Mouse (Mus musculus) erythroblast, embryonic 14.5 days (primary cell): ENCODE measurements around the gene Map4k2.

ENCODE experiments used
- GATA1 ChIP-seq: IDR thresholded peaks from 2 replicates; pipeline ENCODE4 v1.6.1; 2012; ENCODE audit warnings: low read length, inconsistent platforms, mixed read lengths
- TAL1 ChIP-seq: IDR thresholded peaks from 3 replicates; pipeline ENCODE4 v1.6.1; 2012; ENCODE audit warnings: low read length, inconsistent platforms, mixed read lengths

DNA sequence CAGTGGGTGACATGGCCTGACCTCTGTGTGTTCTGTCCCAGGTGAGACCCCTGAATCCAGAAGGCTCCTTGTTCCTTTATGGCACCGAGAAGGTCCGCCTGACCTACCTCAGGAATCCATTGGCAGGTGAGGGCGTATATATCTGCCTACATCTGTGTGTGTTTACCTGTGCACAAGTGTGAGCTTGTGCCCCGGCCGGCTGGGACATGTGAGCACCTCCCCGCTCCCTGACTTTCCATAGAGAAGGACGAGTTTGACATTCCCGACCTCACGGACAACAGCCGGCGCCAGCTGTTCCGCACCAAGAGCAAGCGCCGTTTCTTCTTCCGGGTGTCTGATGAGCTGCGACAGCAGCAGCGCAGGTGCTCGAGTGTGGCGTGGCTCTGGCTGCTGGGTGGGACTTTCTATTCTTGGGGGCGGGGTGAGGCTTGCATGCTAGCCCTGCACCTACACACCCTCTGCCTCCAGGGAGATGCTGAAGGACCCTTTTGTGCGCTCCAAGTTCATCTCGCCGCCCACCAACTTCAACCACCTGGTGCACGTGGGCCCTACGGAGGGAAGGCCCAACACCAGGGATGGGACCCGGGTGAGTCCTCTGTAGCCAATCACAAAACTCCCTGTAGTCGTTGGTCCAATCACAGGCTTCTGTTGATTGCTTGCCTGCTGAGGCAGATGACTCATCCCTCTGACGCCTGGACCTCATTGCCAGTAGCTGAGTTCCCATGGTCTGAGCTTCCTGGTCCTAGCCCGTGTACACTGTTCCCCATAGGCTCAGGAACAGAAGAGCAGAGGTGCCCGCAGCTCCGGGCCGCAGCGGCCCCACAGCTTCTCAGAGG is 18.9 kb upstream of the Map4k2 start:
- TF ChIP-seq TAL1 (no peak), GATA1 (no peak)
